Mouse (Mus musculus) neural tube, embryonic 15.5 days (tissue): ENCODE results near the gene Larp4b. TPM values are rescaled to one million over a fixed set of nuclear protein-coding genes. Genes with fewer than 3 reads are reported as not detected.
"Not testable (repeated sequence)": the region's sequence is repeated elsewhere in the genome, so short reads cannot be mapped to it uniquely, and the experiment has no call there.

Source experiments
- ATAC-seq: fragments of 200-750 bp; cut with Nextera tagmentation; 2 replicates; pipeline ENCODE4 v1.8.0; 2017; ENCODE audit warnings: mild to moderate bottlenecking, moderate TSS enrichment, moderate library complexity; ENCODE audit not compliant: low FRiP score
- H3K27ac ChIP-seq: fragments of 300-500 bp; sonication (generic); replicated peaks from 2 replicates; pipeline ENCODE4 v1.5.1; 2015; ENCODE audit warnings: mild to moderate bottlenecking, inconsistent platforms
- H3K27me3 ChIP-seq: fragments of 300-500 bp; sonication (generic); replicated peaks from 2 replicates; pipeline ENCODE4 v1.6.1; 2015; ENCODE audit warnings: inconsistent platforms
- H3K36me3 ChIP-seq: fragments of 300-500 bp; sonication (generic); 2 replicates; pipeline ENCODE4 v1.6.1; 2015; ENCODE audit warnings: inconsistent platforms
- H3K4me1 ChIP-seq: fragments of 300-500 bp; sonication (generic); 2 replicates; pipeline ENCODE4 v1.6.1; 2015; ENCODE audit warnings: inconsistent platforms
- H3K4me2 ChIP-seq: fragments of 300-500 bp; sonication (generic); 2 replicates; pipeline ENCODE4 v1.6.1; 2015; ENCODE audit warnings: inconsistent platforms, mild to moderate bottlenecking, moderate library complexity
- H3K4me3 ChIP-seq: fragments of 300-500 bp; sonication (generic); replicated peaks from 2 replicates; pipeline ENCODE4 v1.5.1; 2015; ENCODE audit warnings: mild to moderate bottlenecking, inconsistent platforms
- H3K9ac ChIP-seq: fragments of 300-500 bp; sonication (generic); replicated peaks from 2 replicates; pipeline ENCODE4 v1.6.1; 2015; ENCODE audit warnings: mild to moderate bottlenecking, inconsistent platforms
- H3K9me3 ChIP-seq: fragments of 300-500 bp; sonication (generic); replicated peaks from 2 replicates; pipeline ENCODE4 v1.6.1; 2016; ENCODE audit warnings: inconsistent platforms
- WGBS: fragments of 180-500 bp; shearing (Covaris S2); methylation state at CpG from one replicate; pipeline ENCODE4 v1.1.7; 2015; ENCODE audit warnings: mixed read lengths; 5-methylcytosine and 5-hydroxymethylcytosine counted together
- polyA plus RNA-seq: library from polyadenylated mRNA; unstranded; fragments of >200 nt; fragmentation: Nextera tagmentation; extraction: Ambion mirVana; gene quantifications from 2 replicates; pipeline ENCODE4 v1.2.1, GENCODE M21; 2015

The Larp4b gene
- polyA plus RNA-seq: 32.7 and 34.6 TPM in 2 replicates

GRCm38 (mm10) chr13:9093316-9094155 is at the start of gene Larp4b:
TSS of gene Larp4b (plus strand) at chr13:9093881.
- H3K27ac ChIP-seq: peak within 1 kb of the TSS; percentile 83
- H3K9ac ChIP-seq: peak within 1 kb of the TSS; percentile 81
- WGBS: 1% methylated on average over 81 of the region's 92 CpGs

GRCm38 (mm10) chr13:9044731-9045130 is 49.0 kb upstream of the Larp4b start:
- Histone ChIP-seq H3K4me1 (no peaks in the 10 kb centered on the region), H3K27me3 (no peaks in the 10 kb centered on the region), H3K9me3 (no peaks in the 10 kb centered on the region), H3K4me2 (no peak overlapping the region), H3K36me3 (no peaks in the 10 kb centered on the region), H3K4me3 (no peak overlapping the region), H3K27ac (no peak overlapping the region), H3K9ac (no peak overlapping the region)
- no peak for ATAC-seq
- 98% methylated on average over 1 of the region's 1 CpGs for whole genome bisulfite sequencing

More at GRCm38 (mm10) chr13:9093316-9094155, at the start of gene Larp4b:
- ATAC-seq: peak; percentile 100
- Histone ChIP-seq H3K27me3 (no peaks in the 10 kb centered on the region), H3K36me3 (no peaks in the 10 kb centered on the region), H3K4me1 (peaks cover 27% of the 10 kb centered on the region), H3K4me2 (peak within 1 kb of the TSS; percentile 98), H3K9me3 (no peaks in the 10 kb centered on the region), H3K4me3 (peak within 1 kb of the TSS; percentile 85)

GRCm38 (mm10) chr13:9052049-9052691 is 41.5 kb upstream of the Larp4b start:
- 69% methylated on average over 10 of the region's 10 CpGs for WGBS

GRCm38 (mm10) chr13:9057277-9057676 is 36.4 kb upstream of the Larp4b start:
- H3K9me3 ChIP-seq: no peaks in the 10 kb centered on the region
- H3K4me1 ChIP-seq: no peaks in the 10 kb centered on the region
- ATAC-seq: no peak
- H3K27ac ChIP-seq: no peak overlapping the region
- H3K4me2 ChIP-seq: no peak overlapping the region
- H3K9ac ChIP-seq: no peak overlapping the region
- H3K4me3 ChIP-seq: no peak overlapping the region
- WGBS: 47% methylated on average over 1 of the region's 1 CpGs
- H3K27me3 ChIP-seq: no peaks in the 10 kb centered on the region
- H3K36me3 ChIP-seq: no peaks in the 10 kb centered on the region

More at GRCm38 (mm10) chr13:9052049-9052691, 41.5 kb upstream of the Larp4b start:
- ATAC-seq, H3K9me3 ChIP-seq, H3K36me3 ChIP-seq, H3K4me2 ChIP-seq, H3K4me3 ChIP-seq, H3K27me3 ChIP-seq, H3K4me1 ChIP-seq, H3K9ac ChIP-seq, H3K27ac ChIP-seq: not testable (repeated sequence)

- 91% methylated on average over 4 of the region's 4 CpGs for WGBS
Measured at GRCm38 (mm10) chr13:9058706-9059105, 35.0 kb upstream of the Larp4b start.

GRCm38 (mm10) chr13:9061394-9061793 is 32.3 kb upstream of the Larp4b start:
- Histone ChIP-seq H3K27ac (no peak overlapping the region), H3K4me3 (no peak overlapping the region), H3K4me2 (no peak overlapping the region), H3K9me3 (no peaks in the 10 kb centered on the region), H3K4me1 (no peaks in the 10 kb centered on the region), H3K36me3 (no peaks in the 10 kb centered on the region), H3K27me3 (no peaks in the 10 kb centered on the region), H3K9ac (no peak overlapping the region)
- no peak for ATAC-seq
- WGBS: 79% methylated on average over 4 of the region's 4 CpGs

More at GRCm38 (mm10) chr13:9058706-9059105, 35.0 kb upstream of the Larp4b start:
- H3K27ac ChIP-seq: no peak overlapping the region
- H3K36me3 ChIP-seq: no peaks in the 10 kb centered on the region
- H3K4me1 ChIP-seq: no peaks in the 10 kb centered on the region
- H3K4me2 ChIP-seq: no peak overlapping the region
- H3K4me3 ChIP-seq: no peak overlapping the region
- ATAC-seq: no peak
- no peak overlapping the region for H3K9ac ChIP-seq
- H3K9me3 ChIP-seq: no peaks in the 10 kb centered on the region
- no peaks in the 10 kb centered on the region for H3K27me3 ChIP-seq

GRCm38 (mm10) chr13:9064196-9064595 is 29.5 kb upstream of the Larp4b start:
- Histone ChIP-seq H3K27ac (no peak overlapping the region), H3K4me1 (no peaks in the 10 kb centered on the region), H3K4me3 (no peak overlapping the region), H3K9ac (no peak overlapping the region), H3K27me3 (no peaks in the 10 kb centered on the region), H3K9me3 (no peaks in the 10 kb centered on the region), H3K4me2 (no peak overlapping the region), H3K36me3 (no peaks in the 10 kb centered on the region)
- ATAC-seq: no peak
- WGBS: 79% methylated on average over 2 of the region's 2 CpGs

- no peak for ATAC-seq
- 59% methylated on average over 5 of the region's 5 CpGs for WGBS
- Histone ChIP-seq H3K4me2 (no peak overlapping the region), H3K4me3 (no peak overlapping the region), H3K36me3 (no peaks in the 10 kb centered on the region), H3K9ac (no peak overlapping the region), H3K27me3 (no peaks in the 10 kb centered on the region), H3K4me1 (no peaks in the 10 kb centered on the region), H3K27ac (no peak overlapping the region), H3K9me3 (no peaks in the 10 kb centered on the region)
Measured at GRCm38 (mm10) chr13:9066107-9066506, 27.6 kb upstream of the Larp4b start.

- 91% methylated on average over 8 of the region's 9 CpGs for WGBS
- H3K4me3 ChIP-seq: no peak overlapping the region
- no peak overlapping the region for H3K9ac ChIP-seq
- no peak overlapping the region for H3K27ac ChIP-seq
- H3K9me3 ChIP-seq: no peaks in the 10 kb centered on the region
- H3K27me3 ChIP-seq: no peaks in the 10 kb centered on the region
- H3K36me3 ChIP-seq: no peaks in the 10 kb centered on the region
- no peak for ATAC-seq
- no peak overlapping the region for H3K4me2 ChIP-seq
- H3K4me1 ChIP-seq: no peaks in the 10 kb centered on the region
Measured at GRCm38 (mm10) chr13:9071008-9071407, 22.7 kb upstream of the Larp4b start.

GRCm38 (mm10) chr13:9073818-9074217 is 19.9 kb upstream of the Larp4b start:
- Histone ChIP-seq H3K4me3 (no peak overlapping the region), H3K4me1 (no peaks in the 10 kb centered on the region), H3K4me2 (no peak overlapping the region), H3K27ac (no peak overlapping the region), H3K27me3 (no peaks in the 10 kb centered on the region), H3K9ac (no peak overlapping the region), H3K9me3 (no peaks in the 10 kb centered on the region), H3K36me3 (no peaks in the 10 kb centered on the region)
- WGBS: 67% methylated on average over 4 of the region's 4 CpGs
- no peak for ATAC-seq

- H3K9me3 ChIP-seq: no peaks in the 10 kb centered on the region
- no peaks in the 10 kb centered on the region for H3K36me3 ChIP-seq
- H3K27ac ChIP-seq: no peak overlapping the region
- no peak overlapping the region for H3K4me3 ChIP-seq
- ATAC-seq: no peak
- H3K9ac ChIP-seq: no peak overlapping the region
- H3K4me2 ChIP-seq: no peak overlapping the region
- H3K27me3 ChIP-seq: no peaks in the 10 kb centered on the region
- H3K4me1 ChIP-seq: no peaks in the 10 kb centered on the region
- 80% methylated on average over 7 of the region's 7 CpGs for WGBS
Measured at GRCm38 (mm10) chr13:9075825-9076592, 17.7 kb upstream of the Larp4b start.
